In the genomic region with DNA sequence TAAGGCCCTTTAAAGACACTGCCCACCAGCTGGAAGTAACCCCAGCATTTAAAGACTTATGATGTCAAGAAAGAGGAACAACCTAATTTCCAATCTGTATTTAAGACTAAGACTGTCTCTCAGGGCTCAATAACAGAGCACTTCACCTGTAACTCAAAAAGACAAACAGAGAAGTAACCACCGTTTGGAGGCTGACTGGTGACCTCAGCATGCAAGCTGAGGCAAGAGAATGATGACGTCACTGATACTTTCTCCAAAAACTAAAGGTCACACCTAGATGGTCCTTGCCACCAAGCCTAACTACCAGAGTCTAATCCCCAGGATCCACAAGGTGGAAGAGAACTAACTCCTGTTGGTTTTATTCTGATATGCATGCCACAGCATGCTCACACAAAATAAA, we compare ENCODE assay signal across 19 mouse cellular contexts. TPM values are rescaled to one million over a fixed set of nuclear protein-coding genes. Genes with fewer than 3 reads are reported as not detected.
DNase-seq lines count a peak whose midpoint lies in the region; TF ChIP-seq lines count a peak whose summit lies in the region.
"Had no signal": no experiment of that assay in that cellular context is flagged by ENCODE, and none has a peak within 500 bp of the region (broad histone marks: within the 10 kb centered on the region; RNA-seq: fewer than 3 reads in every experiment).

No protein-coding gene starts in this region.

- H3K9me3 ChIP-seq in heart, embryonic 10.5 days, result no peaks in the 10 kb centered on the region
- H3K9me3 ChIP-seq in CH12.LX (replicated peaks; ENCODE audit: low read length), result no peaks in the 10 kb centered on the region
- H3K9me3 ChIP-seq: forebrain, embryonic 10.5 days; forebrain, embryonic 13.5 days; hindbrain, embryonic 12.5 days; hindbrain, embryonic 15.5 days had no signal

- TF ChIP-seq RAD21 in CH12.LX (IDR thresholded peaks at IDR 0.05; ENCODE audit: low read depth, low read length), result no peak

- no peaks in the 10 kb centered on the region for H3K27me3 ChIP-seq in heart, embryonic 10.5 days (ENCODE audit: insufficient read depth, poor library complexity, severe bottlenecking)
- no peaks in the 10 kb centered on the region for H3K27me3 ChIP-seq in CH12.LX (replicated peaks)
- H3K27me3 ChIP-seq: forebrain, embryonic 13.5 days; hindbrain, embryonic 12.5 days; hindbrain, embryonic 15.5 days had no signal

- peaks cover 83% of the 10 kb centered on the region for H3K79me2 ChIP-seq in CH12.LX (replicated peaks; ENCODE audit: control insufficient read depth, extremely low read depth, insufficient read depth, poor library complexity, severe bottlenecking)

- TF ChIP-seq EP300 in CH12.LX (IDR thresholded peaks at IDR 0.05; ENCODE audit: low read length), result no peak

- no peak overlapping the region for H3K4me2 ChIP-seq in CH12.LX (ENCODE audit: insufficient read depth, low read depth, poor library complexity, severe bottlenecking)
- H3K4me2 ChIP-seq: forebrain, embryonic 13.5 days; heart, embryonic 11.5 days; hindbrain, embryonic 12.5 days; hindbrain, embryonic 15.5 days had no signal

- dilution Hi-C loops in CH12.LX (cut with MboI; ENCODE audit: extremely low pct_ligation_motif_present, extremely low pct_unique_long_range_greater_than_20kb, low sequenced_read_pairs), result no loop called here

- peaks cover 3% of the 10 kb centered on the region; the same call in 1 of the 2 replicates for H3K4me1 ChIP-seq in heart, embryonic 10.5 days
- H3K4me1 ChIP-seq in CH12.LX (ENCODE audit: control insufficient read depth in 1 of 2, insufficient read depth in 2 of 2), result peaks cover 2 to 44% of the 10 kb centered on the region in 2 experiments; a peak in 2 of 4 replicates

- no peak overlapping the region for H3K4me3 ChIP-seq in heart, embryonic 10.5 days
- H3K4me3 ChIP-seq in CH12.LX (replicated peaks in 1 of 3; ENCODE audit: low read depth in 2 of 3, low read length in 2 of 3, poor library complexity in 1 of 3), result no peak overlapping the region
- H3K4me3 ChIP-seq: forebrain, embryonic 10.5 days; forebrain, embryonic 13.5 days; hindbrain, embryonic 12.5 days; hindbrain, embryonic 15.5 days had no signal

- peaks cover 74% of the 10 kb centered on the region for H3K36me3 ChIP-seq in heart, embryonic 10.5 days
- peaks cover 33 to 64% of the 10 kb centered on the region in 2 experiments for H3K36me3 ChIP-seq in CH12.LX (replicated peaks in 1 of 2; ENCODE audit: control insufficient read depth in 1 of 2, insufficient read depth in 1 of 2, low read length in 1 of 2)

- H3K9ac ChIP-seq in CH12.LX (ENCODE audit: insufficient read depth, low read depth), result no peak overlapping the region
- H3K9ac ChIP-seq: forebrain, embryonic 13.5 days; hindbrain, embryonic 12.5 days; hindbrain, embryonic 15.5 days had no signal

- no peak for TF ChIP-seq CTCF in CH12.LX (conservative IDR thresholded peaks at IDR 0.05 in 1 of 2, IDR thresholded peaks at IDR 0.05 in 1 of 2; ENCODE audit: low read depth in 2 of 2, low read length in 2 of 2)

- DNase-seq in heart, embryonic 10.5 days (ENCODE audit: low spot score), result peak; percentile 52
- DNase-seq in heart, adult 8-10 months (ENCODE audit: low spot score), result no peak
- peak; percentile 8 to 12 for DNase-seq in B cell, adult 2 months
- DNase-seq in CH12.LX (ENCODE audit: extremely low read depth), result no peak
- DNase-seq in cerebellum, adult 18-20 months, result no peak
- no peak for DNase-seq in cerebellum, postnatal 25 days
- DNase-seq: adrenal gland, adult 2 months; adrenal gland, postnatal 36 days; cerebellum, adult 8-10 months; cerebellum, postnatal 10 days; gastrocnemius, postnatal 10 days; gastrocnemius, postnatal 36 days had no signal

- in situ Hi-C loops in CH12.LX (cut with MboI; ENCODE audit: low pct_ligation_motif_present, low pct_unique_long_range_greater_than_20kb, low sequenced_read_pairs), result no loop called here

- TF ChIP-seq POLR2A in CH12.LX (IDR thresholded peaks at IDR 0.05; ENCODE audit: low read depth, low read length), result no peak

- no peak overlapping the region for H3K27ac ChIP-seq in heart, embryonic 10.5 days
- no peak overlapping the region for H3K27ac ChIP-seq in CH12.LX (ENCODE audit: insufficient read depth, low read depth)
- H3K27ac ChIP-seq: forebrain, embryonic 10.5 days; forebrain, embryonic 13.5 days; hindbrain, embryonic 12.5 days; hindbrain, embryonic 15.5 days had no signal

- 71% methylated on average over 2 of the region's 2 CpGs for WGBS in heart, embryonic 10.5 days

TF ChIP-seq in CH12.LX, 34 proteins besides CTCF, POLR2A, EP300 and RAD21:
- TF ChIP-seq RCOR1 (conservative IDR thresholded peaks at IDR 0.05; ENCODE audit: low read depth, low read length), result no peak
- peak; percentile 57; the same call in 1 of the 2 replicates for TF ChIP-seq JUND (conservative IDR thresholded peaks at IDR 0.05; ENCODE audit: low read depth, low read length)
- 0 out of 2 replicates have a peak, but pooled peaks have one; percentile 14 for TF ChIP-seq JUN (IDR thresholded peaks at IDR 0.05; ENCODE audit: insufficient read depth, low read depth, low read length)
- TF ChIP-seq ZMIZ1 (IDR thresholded peaks at IDR 0.05; ENCODE audit: low read depth, low read length), result no peak
- TF ChIP-seq SMC3 (IDR thresholded peaks at IDR 0.05; ENCODE audit: low read depth, low read length), result no peak

RNA-seq across cellular contexts. Expression of gene Cdv3, which starts 5.0 kb away (rescaled TPM):
- 116 and 128 TPM in 2 replicates for polyA plus RNA-seq in heart, embryonic 10.5 days (2016; fragmentation: Nextera tagmentation; extraction: Ambion mirVana)
- total RNA-seq in heart, adult 8-10 months (2022), result 100 to 1,000 TPM; 131 to 164 (median 151) TPM
- 189 and 263 TPM in 2 replicates for total RNA-seq in CH12.LX (2012; rRNA removed)
- total RNA-seq in CH12.LX (2014; rRNA removed), result 281 and 312 TPM in 2 replicates
- polyA plus RNA-seq in CH12.LX (2012; ENCODE audit: insufficient read length, low read depth), result 341 and 343 TPM in 2 replicates

RNA-seq across cellular contexts. Expression of gene Topbp1, which starts 55.6 kb away (rescaled TPM):
- polyA plus RNA-seq in heart, embryonic 10.5 days (2016; fragmentation: Nextera tagmentation; extraction: Ambion mirVana), result 56.6 and 62.6 TPM in 2 replicates
- 10 to 100 TPM in 3 of 4 experiments, 1 to 10 TPM in 1; 9.9 to 11.5 (median 10.7) TPM for total RNA-seq in heart, adult 8-10 months (2022)
- total RNA-seq in CH12.LX (2012; rRNA removed) (95.0 and 104 TPM in 2 replicates), CH12.LX (2014; rRNA removed) (104 and 113 TPM in 2 replicates)
- polyA plus RNA-seq in CH12.LX (2012; ENCODE audit: insufficient read length, low read depth), result 141 and 152 TPM in 2 replicates

RNA-seq across cellular contexts. Expression of gene 1300017J02Rik, which starts 55.8 kb away (rescaled TPM):
- polyA plus RNA-seq in heart, embryonic 10.5 days (2016; fragmentation: Nextera tagmentation; extraction: Ambion mirVana), result 6.7 and 7.3 TPM in 2 replicates
- not detected for total RNA-seq in heart, adult 8-10 months (2022)
- total RNA-seq in CH12.LX (2012; rRNA removed), result 0.80 and 0.81 TPM in 2 replicates
- total RNA-seq in CH12.LX (2014; rRNA removed), result 0.57 TPM in 1 of 2 replicates, not detected in the other
- polyA plus RNA-seq in CH12.LX (2012; ENCODE audit: insufficient read length, low read depth), result 0.46 and 0.59 TPM in 2 replicates
- total RNA-seq: gastrocnemius, adult 18-20 months; gastrocnemius, postnatal 36 days; granulocyte monocyte progenitor cell, adult 5-6 weeks had no signal

Comparison
In these comparisons a context has a peak if more than half of its experiments do, and no peak if none do; other contexts are left out.
1. DNase-seq: peak in heart, embryonic 10.5 days (single experiment) and B cell, adult 2 months (2 of 2); none in heart, adult 8-10 months (single experiment), CH12.LX (single experiment), cerebellum, adult 18-20 months (0 of 2) and cerebellum, postnatal 25 days (0 of 2).
2. RNA of gene Topbp1, which starts 55.6 kb away (total RNA-seq): 95.0 to 113 TPM in CH12.LX; 9.9 to 11.5 TPM in heart, adult 8-10 months; every median in the first group is over 4 times any median in the second.